Mouse (Mus musculus) left cerebral cortex, postnatal 36 days (tissue): Measurements from ENCODE around the gene Slc25a33. TPM values are rescaled to one million over a fixed set of nuclear protein-coding genes. Genes with fewer than 3 reads are reported as not detected.
A peak's percentile ranks its signal among the peaks of the same experiment; 100 is the strongest.
"Not testable (repeated sequence)": the region's sequence is repeated elsewhere in the genome, so short reads cannot be mapped to it uniquely, and the experiment has no call there.

Source experiments
- DNase-seq, 2 experiments: peaks; one replicate each; pipeline ENCODE4 v3.0.0; 2021 to 2022; ENCODE audit warnings: low spot score in 2 of 2, mixed read lengths in 1 of 2
- intact Hi-C: fragments of 180-260 bp; cut with DNase I; formaldehyde crosslinking; loops from one replicate; pipeline ENCODE4 v1.15.1; 2025
- total RNA-seq, 2 experiments: library from RNA; stranded (reverse); gene quantifications; 2 replicates each; pipeline ENCODE4 v1.2.3; 2021

Slc25a33 gene
- total RNA-seq, 2 experiments from 2014 or later: 31.9 to 34.6 TPM

DNA sequence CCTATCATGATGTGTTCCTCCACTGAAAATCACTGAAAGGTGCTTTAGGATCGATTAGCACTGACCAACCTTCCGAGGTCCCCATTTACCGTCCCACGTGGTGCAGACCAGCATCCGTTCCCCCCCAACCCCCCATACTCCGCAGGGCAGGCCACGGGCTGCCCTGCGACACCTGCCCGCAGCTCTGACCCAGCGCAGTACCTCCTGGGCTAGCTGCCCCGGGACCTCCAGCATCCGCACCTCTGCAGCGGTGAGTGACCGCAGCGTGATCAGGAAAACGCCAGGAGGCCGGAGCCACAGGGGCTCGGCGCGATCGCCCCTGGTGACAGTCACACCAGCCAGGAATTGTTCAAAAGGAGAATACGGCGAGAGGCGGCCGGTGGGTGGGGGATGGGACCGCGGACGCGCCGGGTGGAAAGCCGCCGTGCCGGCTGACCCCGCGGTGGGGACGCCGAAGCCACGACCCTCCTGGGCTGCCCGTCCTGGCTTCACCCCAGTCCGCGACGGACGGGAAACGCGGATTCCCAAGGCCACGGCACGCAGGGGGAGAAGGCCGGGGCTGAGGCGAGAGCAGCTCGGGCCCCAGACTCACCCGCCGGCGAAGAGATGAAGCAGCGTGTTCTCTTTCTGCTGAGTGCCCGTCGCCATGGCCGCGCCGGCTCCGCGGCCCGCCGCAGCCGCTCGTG, 526 bp downstream of the Slc25a33 start:
- DNase-seq: no peak
- intact Hi-C loops: loop anchor here (2.0 kb wide), 1 partner anchor 21 kb away; no protein-coding TSS in a partner anchor

DNA sequence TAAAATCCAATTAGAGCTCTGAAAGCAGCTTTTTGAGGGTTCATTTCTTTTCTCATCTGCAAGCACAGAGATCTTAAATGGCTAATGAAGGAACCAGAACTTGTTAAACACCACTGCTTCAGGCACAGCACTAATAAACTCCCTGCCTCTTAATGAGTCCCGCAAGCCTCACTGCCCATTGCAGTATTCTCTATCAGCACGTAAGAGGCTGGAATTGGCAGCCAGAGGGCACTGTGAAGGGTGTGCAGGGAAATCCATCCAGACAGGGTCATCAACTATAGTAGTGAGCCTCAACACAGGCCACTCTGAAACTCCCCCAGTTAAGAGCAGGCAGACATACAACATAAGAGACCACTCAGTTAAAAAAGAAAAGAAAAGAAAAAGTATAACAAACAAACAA, 1.7 kb downstream of the Slc25a33 start:
- no peak for DNase-seq
- intact Hi-C loops: no loop called here

DNA sequence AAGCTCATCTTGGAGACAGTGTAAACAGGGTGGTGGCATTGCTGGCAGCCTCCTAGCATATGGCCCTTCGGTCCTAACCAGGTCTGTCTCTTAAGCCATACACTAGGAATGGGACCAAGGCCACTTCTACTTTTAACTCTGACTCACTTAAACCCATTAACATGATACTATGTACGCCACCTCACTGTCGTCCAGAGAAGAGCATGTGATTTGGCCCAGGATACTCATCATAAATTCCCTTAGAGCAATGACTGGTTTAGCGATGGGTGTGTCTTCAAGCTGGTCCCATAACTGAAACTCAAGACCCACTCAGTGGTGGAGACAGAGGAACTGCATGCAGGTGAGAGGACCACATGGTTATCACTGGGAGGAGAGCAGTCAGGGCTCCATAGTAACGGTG, 8.9 kb downstream of the Slc25a33 start:
- no peak for DNase-seq
- intact Hi-C loops: no loop called here

DNA sequence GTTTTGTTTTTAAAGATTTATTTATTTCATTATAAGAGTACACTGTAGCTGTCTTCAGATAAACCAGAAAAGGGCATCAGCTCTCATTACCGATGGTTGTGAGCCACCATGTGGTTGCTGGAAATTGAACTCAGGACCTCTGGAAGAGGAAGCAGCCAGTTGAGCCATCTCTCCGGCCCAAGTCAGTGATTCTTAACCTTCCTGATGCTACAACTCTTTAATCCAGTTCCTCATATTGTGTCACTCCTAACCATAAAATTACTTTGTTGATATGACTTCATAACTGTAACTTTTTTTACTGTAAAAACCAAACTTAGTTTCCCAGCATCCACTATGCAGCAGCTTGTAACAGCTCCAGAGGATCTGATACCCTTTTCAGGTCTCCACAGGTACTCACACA, 10.7 kb downstream of the Slc25a33 start:
- intact Hi-C loops: no loop called here
- DNase-seq: no peak

DNA sequence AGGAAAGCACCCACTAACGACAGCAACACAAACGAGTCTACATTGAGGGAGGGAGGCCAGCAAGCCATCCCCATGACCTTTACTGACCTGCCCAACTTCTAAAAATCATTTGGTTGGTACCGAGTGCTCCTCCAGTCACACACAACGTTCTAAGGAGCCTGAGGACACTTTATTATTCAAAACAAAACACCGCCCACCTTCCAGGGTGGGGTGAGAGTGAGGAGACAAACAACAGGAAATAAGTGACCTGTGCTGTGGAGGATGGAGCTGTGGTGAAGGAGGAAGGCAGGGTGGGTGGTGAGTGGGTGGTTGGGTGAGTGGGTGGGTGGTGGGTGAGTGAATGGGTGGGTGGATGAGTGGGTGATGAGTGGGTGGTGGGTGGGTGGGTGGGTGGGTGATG, 14.6 kb downstream of the Slc25a33 start:
- intact Hi-C loops: no loop called here

DNA sequence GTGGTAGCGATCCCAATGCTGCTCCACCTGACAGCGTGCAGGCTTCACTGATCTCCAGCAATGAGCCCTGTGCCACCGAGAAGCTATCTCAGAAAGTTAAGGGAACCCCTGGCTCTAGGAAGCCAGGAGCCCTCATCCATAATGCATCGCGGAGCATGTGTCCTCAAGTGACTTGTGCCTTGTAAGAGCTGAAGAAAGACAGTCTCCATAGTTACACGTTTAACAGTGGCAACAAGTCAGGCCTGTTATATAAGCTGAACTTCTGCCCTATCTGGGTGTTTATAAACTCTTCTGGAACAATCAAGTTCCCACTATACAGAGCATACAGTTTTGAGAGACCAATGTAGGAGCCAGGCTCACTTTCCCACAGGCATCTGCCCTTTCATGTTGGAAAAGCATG, 15.7 kb downstream of the Slc25a33 start:
- intact Hi-C loops: no loop called here
- DNase-seq: no peak

More for the DNA sequence above, 14.6 kb downstream of the Slc25a33 start:
- DNase-seq: no peak

DNA sequence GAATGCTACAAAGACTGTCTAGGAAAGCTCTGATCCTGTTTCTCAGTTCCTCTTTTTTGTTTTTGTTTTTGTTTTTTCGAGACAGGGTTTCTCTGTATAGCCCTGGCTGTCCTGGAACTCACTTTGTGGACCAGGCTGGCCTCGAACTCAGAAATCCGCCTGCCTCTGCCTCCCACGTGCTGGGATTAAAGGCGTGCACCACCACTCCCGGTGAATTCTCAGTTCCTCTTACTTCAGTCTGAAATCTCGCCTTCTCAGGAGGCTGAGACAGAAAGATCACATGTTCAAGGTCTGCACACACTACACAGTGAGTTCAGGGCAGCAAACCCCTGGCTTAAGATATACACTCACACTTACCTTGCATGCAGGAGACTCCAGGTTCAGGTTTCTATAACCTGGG, 17.5 kb downstream of the Slc25a33 start:
- intact Hi-C loops, DNase-seq: not testable (repeated sequence)

DNA sequence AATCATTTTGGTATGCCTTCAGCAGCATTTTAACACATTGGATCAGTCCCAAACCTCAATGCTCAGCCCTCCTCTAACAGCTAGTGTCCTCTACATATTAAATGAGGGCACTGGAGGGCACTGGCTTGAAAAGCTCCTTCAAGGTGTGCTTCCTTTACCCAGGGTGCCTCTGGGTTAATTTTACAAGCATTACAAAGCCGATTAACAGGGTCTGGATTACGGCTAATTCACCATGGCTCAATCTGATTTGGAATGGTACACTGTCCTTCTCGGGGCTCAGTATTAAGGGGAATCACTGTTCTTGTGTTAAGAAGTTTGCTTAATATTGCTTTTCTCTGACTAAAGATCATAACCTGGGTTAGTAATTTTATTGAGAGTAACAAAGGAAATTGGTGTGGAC, 21.2 kb downstream of the Slc25a33 start:
- DNase-seq: no peak
- intact Hi-C loops: loop anchor here (2.0 to 5.0 kb wide), 3 partner anchors 22 to 204 kb away; partner anchors contain the start of genes Slc25a33 and Spsb1

DNA sequence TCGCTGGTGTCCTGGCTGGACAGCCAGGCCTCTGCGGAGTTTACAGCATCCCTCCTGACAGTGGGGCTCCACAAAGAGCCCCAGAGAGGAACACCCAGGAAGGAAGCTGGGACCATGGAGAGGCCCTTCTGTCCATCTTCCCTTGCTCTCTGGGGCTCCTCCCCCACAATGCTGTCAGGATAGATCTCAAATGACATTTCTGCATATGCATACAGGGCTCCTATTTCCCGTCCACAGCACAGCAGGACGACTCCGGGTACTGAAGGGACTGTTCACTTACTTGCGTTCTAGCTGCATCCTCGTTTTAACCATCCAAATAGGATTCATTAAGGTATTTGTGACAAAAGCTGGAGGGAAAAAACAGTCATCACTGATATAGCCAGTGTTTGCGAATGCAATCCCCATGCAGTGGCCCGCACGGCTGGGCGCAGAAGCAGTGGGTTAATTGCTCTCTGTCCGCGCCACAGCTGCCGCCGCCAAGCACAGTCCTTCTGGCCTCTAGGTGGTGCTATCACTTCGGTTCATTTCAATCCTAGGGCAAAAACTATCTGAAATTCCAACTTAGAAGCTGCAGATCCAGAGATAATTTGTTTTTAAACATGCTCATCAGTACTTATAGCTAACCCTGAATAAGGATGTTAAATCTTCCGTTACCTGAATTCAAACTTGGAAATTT, 21.8 kb downstream of the Slc25a33 start:
- DNase-seq: peak in 1 of 2 experiments; percentile 50
- intact Hi-C loops: loop anchor here (2.0 to 5.0 kb wide), 3 partner anchors 23 to 205 kb away; partner anchors contain the start of genes Slc25a33 and Spsb1

DNA sequence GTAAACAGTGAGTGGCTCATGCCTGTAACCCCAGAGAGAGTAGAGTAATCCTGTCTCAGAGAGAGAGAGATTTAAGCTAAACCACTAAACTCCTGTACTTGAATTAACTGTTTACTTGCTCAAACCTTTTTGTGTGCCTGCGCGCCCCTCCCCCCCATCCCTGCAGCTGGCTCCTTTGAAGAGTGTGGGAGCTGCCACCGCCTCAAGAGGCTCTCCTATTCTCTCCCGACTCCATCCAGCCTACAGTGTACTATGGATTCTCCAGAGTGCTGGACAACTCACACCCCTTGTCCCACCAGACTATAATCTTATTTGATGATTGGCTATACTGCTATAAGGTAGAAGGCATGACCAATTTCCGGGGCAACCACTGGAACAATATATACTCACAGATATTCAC, 23.4 kb downstream of the Slc25a33 start:
- no peak for DNase-seq
- intact Hi-C loops: loop anchor here (5.0 kb wide), 2 partner anchors 47 to 207 kb away; partner anchors contain the start of gene Spsb1

DNA sequence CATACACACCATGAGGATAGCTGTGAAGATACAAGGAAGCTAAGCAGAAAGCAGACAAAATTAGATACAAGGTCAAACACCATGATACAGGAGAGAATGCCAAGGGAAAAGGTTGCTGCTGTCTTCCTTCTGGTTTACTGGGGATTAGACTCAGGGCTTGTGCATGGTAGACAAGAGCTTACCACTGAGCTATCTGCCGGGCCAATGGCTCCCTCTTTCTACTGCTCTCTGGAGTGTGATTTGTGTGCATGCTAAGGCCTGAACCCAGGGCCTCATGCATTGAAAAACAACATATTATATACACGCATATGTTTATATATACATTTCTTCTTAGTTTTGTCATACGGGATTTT, 24.4 kb downstream of the Slc25a33 start:
- intact Hi-C loops: loop anchor here (5.0 kb wide), 2 partner anchors 48 to 208 kb away; partner anchors contain the start of gene Spsb1
- DNase-seq: not testable (repeated sequence)

DNA sequence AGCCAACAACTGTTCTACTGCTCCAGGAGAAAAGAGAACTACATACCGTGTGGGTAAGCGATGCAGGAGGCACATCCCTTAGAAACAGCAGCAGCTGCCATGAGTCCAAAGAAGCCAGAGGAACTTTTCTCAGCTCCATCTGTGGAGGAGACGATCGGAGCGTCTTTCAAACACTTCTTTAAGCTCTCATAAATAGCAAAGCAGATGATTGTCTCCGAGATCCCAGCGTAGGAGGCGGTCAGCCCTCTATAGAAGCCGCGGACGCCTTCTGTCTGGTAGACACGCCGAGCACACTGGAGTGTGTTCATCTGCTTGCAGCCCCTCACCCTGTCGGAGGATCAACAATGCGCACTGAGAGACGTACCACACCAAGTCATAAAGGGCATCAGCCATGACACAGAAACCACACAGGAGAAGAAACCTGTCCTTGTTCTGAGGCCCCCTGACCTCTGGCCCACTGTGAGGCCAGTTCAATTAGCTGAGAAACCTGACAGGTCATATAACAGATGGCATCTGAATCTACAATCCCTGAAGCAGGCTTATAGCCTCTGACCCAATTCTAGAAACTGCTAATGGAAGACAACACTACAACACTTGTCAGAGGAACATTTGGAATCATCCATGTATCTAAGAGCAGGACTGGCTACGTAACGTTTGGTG, 24.9 kb downstream of the Slc25a33 start:
- intact Hi-C loops: no loop called here
- DNase-seq: no peak

DNA sequence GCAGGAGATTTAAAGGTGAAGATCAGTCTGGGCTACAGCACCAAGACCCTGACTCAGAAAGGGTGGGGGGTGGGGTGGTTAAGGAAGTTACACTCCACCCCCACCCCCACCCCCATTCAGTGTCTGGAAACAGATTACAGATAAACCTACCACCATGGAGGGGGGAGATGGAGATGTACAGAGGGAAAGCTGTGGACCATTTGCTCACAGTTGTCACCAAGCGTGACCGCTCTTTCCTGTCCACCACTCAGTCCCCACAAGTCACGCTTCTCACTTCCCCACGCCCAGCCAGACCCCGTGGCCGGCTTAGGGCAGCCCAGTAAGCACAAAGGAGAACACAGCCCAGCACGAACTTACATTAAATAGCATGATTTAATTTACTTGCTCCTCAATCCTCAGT, 30.0 kb downstream of the Slc25a33 start:
- intact Hi-C loops: no loop called here
- no peak for DNase-seq

DNA sequence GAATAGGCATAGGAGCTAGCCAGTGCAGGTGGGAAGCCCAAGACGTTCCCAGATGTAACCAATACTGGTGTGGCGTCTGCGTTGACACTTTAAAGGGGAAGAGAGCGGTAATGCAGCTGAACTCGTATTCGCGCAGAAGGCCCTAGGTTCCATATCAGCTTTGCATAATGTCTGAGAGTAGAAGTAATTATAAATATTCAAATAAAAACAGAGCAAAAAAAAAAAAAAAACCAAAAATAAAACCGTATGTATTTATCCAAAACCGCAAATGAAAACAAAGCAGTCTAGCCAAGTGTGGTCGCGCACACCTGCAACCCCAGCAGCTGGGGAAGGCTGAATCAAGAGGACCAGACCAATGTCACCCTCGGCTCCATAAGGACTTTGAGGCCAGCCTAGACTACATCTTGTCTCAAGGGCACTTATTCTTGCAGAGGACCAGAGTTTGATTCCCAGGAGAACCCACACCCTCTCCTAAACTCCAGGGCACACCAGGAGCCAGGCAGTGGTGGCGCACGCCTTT, 32.0 kb downstream of the Slc25a33 start:
- intact Hi-C loops: no loop called here
- DNase-seq: no peak

DNA sequence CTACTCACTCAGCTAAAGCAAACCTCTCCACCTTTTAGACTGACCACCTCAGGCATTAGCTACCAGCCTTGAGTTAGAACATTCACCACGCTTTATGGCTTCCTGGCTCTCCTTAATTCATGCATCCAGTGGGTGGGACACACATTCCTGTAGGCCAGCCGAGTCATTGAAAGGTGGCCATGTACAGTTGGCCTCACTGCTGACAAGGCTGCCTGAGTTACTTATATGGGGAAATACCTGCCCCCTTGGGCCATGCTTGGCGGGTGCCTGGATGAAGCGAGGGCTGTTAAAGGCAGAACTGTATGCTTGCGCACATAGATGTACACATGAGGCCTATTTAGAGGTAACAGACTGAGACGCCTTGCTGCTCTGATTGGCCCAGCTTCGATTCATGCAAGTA, 33.8 kb downstream of the Slc25a33 start:
- intact Hi-C loops: no loop called here
- DNase-seq: no peak

DNA sequence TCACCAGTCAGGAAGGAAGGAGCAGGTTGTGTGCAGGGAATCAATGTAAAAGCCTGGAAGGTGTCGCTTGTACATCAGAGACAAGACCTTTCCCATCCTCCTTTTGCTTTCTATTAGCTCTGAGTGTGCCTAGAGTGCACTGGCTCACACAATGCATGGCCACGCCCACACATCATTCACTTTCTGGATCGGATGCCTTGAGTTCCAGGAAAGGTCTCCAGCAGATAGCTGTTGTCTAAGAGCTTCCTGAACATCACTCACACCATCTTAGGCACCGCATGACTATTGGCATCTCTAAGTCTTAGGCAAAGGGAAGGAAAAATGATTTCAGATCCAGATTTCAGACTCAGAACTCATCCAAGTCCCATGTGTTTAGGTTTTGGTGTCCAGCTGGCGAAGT, 34.6 kb downstream of the Slc25a33 start:
- DNase-seq: no peak
- intact Hi-C loops: no loop called here

DNA sequence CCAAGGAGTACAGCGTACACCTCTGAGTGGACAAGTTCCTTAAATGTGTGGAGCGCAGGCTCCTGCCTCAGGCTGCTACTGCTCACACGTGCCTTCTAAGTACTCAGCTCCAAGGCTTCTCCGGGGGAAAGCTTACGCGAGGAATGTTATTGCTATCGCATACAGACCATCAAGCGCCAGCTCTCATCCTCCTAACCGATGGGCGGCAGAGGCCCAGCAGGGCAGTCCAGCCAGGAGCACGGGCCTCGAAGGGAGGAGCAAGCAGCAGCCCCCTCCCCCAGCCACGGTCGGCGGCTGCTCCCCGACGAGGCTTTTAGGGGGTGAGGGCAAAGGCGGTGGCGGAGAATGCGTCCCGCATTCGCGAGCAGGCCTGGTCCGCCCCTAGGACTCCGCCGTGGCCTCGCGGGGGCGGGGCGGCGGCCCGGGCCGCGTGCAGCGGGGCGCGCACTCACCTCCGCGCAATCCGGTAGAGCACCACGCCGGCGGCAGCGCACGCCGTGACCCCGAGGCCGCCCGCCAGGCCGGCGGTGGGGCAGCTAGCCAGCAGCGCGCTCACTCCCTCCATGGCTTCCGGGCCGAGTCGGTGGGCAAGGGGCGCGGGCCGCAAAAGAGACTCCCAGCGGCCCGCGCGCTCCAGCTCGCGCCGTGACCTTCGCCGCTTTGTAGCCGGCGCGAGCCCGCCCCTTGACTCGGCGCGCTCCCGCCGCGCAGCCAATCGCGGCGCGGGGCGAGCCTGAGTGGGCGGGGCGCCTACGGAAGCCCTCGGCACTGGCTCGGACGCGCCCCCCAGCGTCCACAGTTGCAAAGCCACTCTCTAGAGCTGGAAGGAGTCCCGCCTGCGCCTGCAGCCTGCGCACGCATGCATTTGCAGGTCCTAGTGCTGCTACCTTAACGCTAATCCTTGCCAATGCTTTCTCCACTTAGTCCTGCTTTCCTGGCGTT, 36.4 kb downstream of the Slc25a33 start, which contains the start of gene Tmem201:
Tmem201 (minus strand) TSS at position 662 of the 942 bp plus-strand sequence.
- intact Hi-C loops: no loop called here
- DNase-seq: peak; percentile 92 to 96

DNA sequence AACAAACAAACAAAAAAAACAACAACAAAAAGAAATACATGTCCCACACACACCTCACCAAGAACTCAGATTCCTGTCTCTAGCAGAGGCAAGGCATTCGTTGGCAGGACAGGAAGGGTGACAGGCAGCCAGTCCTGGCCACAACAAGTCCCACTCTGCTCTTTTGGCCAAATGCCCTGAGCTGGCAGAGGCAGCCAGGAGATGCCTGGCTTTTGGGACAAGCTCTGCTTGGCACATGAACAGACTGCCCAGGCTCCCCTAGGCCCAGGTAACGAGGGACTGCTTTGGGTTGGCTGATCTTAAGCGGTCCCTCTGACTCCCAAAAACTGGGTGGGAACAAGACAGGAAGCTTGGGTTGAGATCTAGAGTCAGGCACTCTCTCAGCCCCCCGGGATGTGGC, 37.5 kb downstream of the Slc25a33 start:
- intact Hi-C loops: no loop called here
- no peak for DNase-seq

DNA sequence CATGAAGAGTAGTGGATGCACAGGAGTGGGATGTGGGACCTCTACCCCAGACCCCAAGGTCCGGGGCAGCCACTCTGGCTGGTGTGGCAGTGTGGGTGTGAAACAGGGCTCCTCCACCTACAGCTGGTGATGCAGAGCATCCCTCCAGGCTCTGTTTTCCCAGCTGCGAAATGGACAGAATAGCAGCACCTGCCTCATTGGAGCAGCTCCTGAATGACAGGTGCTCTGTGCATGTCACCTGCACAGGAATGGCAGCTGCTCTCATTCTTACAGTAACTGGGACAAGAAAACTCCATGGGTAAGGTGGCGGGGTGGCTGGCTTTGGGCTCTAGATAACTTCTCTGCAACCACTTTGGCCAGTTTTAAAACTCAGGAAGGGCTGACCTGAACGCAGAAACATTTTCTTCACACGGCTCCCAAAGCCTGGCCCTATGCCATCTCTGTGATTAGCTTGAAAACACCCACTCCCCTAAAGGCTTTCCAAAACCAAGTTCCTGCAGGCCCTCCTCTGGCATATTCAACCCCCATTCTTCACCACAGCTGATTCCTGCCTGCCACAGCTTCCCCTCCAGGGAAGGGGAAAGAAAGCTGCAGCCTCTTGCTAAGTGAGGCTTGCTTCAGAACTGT, 38.3 kb downstream of the Slc25a33 start:
- intact Hi-C loops: no loop called here
- DNase-seq: no peak
